9 mouse cellular contexts compared by ENCODE assay signal in genomic region chr11:4220443-4221400, GRCm38 (mm10). TPM values are rescaled to one million over a fixed set of nuclear protein-coding genes. Genes with fewer than 3 reads are reported as not detected.
A peak's percentile ranks its signal among the peaks of the same experiment; 100 is the strongest.
DNase-seq lines count a peak whose midpoint lies in the region; ATAC-seq and TF ChIP-seq lines count a peak whose summit lies in the region.
"Had no signal": no experiment of that assay in that cellular context is flagged by ENCODE, and none has a peak within 500 bp of the region (broad histone marks: within the 10 kb centered on the region; RNA-seq: fewer than 3 reads in every experiment).

No protein-coding gene starts in this region.

- H3K4me3 ChIP-seq in kidney, postnatal 0 days (replicated peaks; ENCODE audit: low read depth, low read length), result no peak overlapping the region
- H3K4me3 ChIP-seq in liver, postnatal 0 days (ENCODE audit: low read depth, low read length), result no peak overlapping the region
- H3K4me3 ChIP-seq: heart, embryonic 15.5 days had no signal

- H3K4me2 ChIP-seq in kidney, postnatal 0 days (ENCODE audit: low read length), result no peak overlapping the region
- no peak overlapping the region for H3K4me2 ChIP-seq in liver, postnatal 0 days (ENCODE audit: low read depth, low read length)
- H3K4me2 ChIP-seq: heart, embryonic 15.5 days had no signal

- H3K27ac ChIP-seq in kidney, postnatal 0 days, result no peak overlapping the region
- no peak overlapping the region for H3K27ac ChIP-seq in liver, postnatal 0 days (ENCODE audit: low read depth)
- H3K27ac ChIP-seq: heart, embryonic 15.5 days had no signal

- no peak for ATAC-seq in kidney, postnatal 0 days (replicated peaks; ENCODE audit: low FRiP score, low read depth)
- ATAC-seq in liver, postnatal 0 days, result peak; percentile 53

- 54% methylated on average over 28 of the region's 28 CpGs for WGBS in kidney, postnatal 0 days
- 50% methylated on average over 28 of the region's 28 CpGs for WGBS in liver, postnatal 0 days (ENCODE audit: insufficient replicate concordance)

- no peak for TF ChIP-seq EP300 in liver, postnatal 0 days (IDR thresholded peaks at IDR 0.05; ENCODE audit: low read depth)

- DNase-seq in B cell, adult 2 months, result peak; percentile 94
- DNase-seq in ES-CJ7 (ENCODE audit: low read depth, low spot score), result peak; percentile 77
- peak; percentile 84 for DNase-seq in c-Kit-positive CD71-positive TER-119-positive erythroid progenitor cells, embryonic 14.5 days (ENCODE audit: low spot score)
- peak; percentile 69 to 73 for DNase-seq in frontal cortex, postnatal 36 days (ENCODE audit: low spot score in 2 of 2)
- DNase-seq in kidney, postnatal 0 days (ENCODE audit: low spot score), result peak; percentile 66
- peak; percentile 92 for DNase-seq in liver, postnatal 0 days
- DNase-seq in right cerebral cortex, adult 2 months (ENCODE audit: low spot score in 2 of 2), result peak; percentile 61 to 64
- DNase-seq in urinary bladder, postnatal 14 days (ENCODE audit: low spot score), result peak; percentile 77

- H3K27me3 ChIP-seq in kidney, postnatal 0 days (ENCODE audit: insufficient read depth, low read length), result no peaks in the 10 kb centered on the region
- H3K27me3 ChIP-seq in liver, postnatal 0 days (ENCODE audit: insufficient read depth, low read length), result 0 out of 2 replicates have a peak, but pooled peaks cover 7% of the 10 kb centered on the region

- no peak overlapping the region for H3K9ac ChIP-seq in kidney, postnatal 0 days (ENCODE audit: low read depth, low read length)
- no peak overlapping the region for H3K9ac ChIP-seq in liver, postnatal 0 days (replicated peaks)
- H3K9ac ChIP-seq: heart, embryonic 15.5 days had no signal

- H3K9me3 ChIP-seq in kidney, postnatal 0 days (replicated peaks; ENCODE audit: low read length), result no peaks in the 10 kb centered on the region
- no peaks in the 10 kb centered on the region for H3K9me3 ChIP-seq in liver, postnatal 0 days (ENCODE audit: low read length)
- H3K9me3 ChIP-seq: heart, embryonic 15.5 days had no signal

- H3K36me3 ChIP-seq in kidney, postnatal 0 days (ENCODE audit: insufficient read depth, low read length), result no peaks in the 10 kb centered on the region
- H3K36me3 ChIP-seq in liver, postnatal 0 days (replicated peaks; ENCODE audit: insufficient read depth, low read length), result no peaks in the 10 kb centered on the region
- H3K36me3 ChIP-seq: heart, embryonic 15.5 days had no signal

- TF ChIP-seq CTCF in kidney, postnatal 0 days (IDR thresholded peaks at IDR 0.05; ENCODE audit: low read depth), result peak; percentile 89
- peak; percentile 97 for TF ChIP-seq CTCF in liver, postnatal 0 days (IDR thresholded peaks at IDR 0.05; ENCODE audit: low read depth)

- no peaks in the 10 kb centered on the region; the same call in 1 of the 2 replicates for H3K4me1 ChIP-seq in kidney, postnatal 0 days (replicated peaks; ENCODE audit: insufficient read depth, low read length)
- H3K4me1 ChIP-seq in liver, postnatal 0 days (ENCODE audit: insufficient read depth), result peaks cover 34% of the 10 kb centered on the region

RNA-seq across cellular contexts. Expression of gene Castor1, which starts 2.7 kb away (rescaled TPM):
- polyA plus RNA-seq in kidney, postnatal 0 days (2015; fragmentation: Nextera tagmentation; extraction: Ambion mirVana), result 6.5 and 6.7 TPM in 2 replicates
- polyA plus RNA-seq in liver, postnatal 0 days (2015; fragmentation: Nextera tagmentation; extraction: Ambion mirVana), result 1.8 and 2.0 TPM in 2 replicates

RNA-seq across cellular contexts. Expression of gene Osm, which starts 15.5 kb away (rescaled TPM):
- polyA plus RNA-seq in kidney, postnatal 0 days (2015; fragmentation: Nextera tagmentation; extraction: Ambion mirVana), result 0.09 and 0.11 TPM in 2 replicates
- polyA plus RNA-seq in liver, postnatal 0 days (2015; fragmentation: Nextera tagmentation; extraction: Ambion mirVana), result 0.58 and 1.3 TPM in 2 replicates

RNA-seq across cellular contexts. Expression of gene Tbc1d10a, which starts 34.1 kb away (rescaled TPM):
- 40.6 and 41.1 TPM in 2 replicates for polyA plus RNA-seq in kidney, postnatal 0 days (2015; fragmentation: Nextera tagmentation; extraction: Ambion mirVana)
- 5.6 and 7.0 TPM in 2 replicates for polyA plus RNA-seq in liver, postnatal 0 days (2015; fragmentation: Nextera tagmentation; extraction: Ambion mirVana)

RNA-seq across cellular contexts. Expression of gene Lif, which starts 36.6 kb away (rescaled TPM):
- 0.11 and 0.24 TPM in 2 replicates for polyA plus RNA-seq in kidney, postnatal 0 days (2015; fragmentation: Nextera tagmentation; extraction: Ambion mirVana)
- not detected in 2 replicates for polyA plus RNA-seq in liver, postnatal 0 days (2015; fragmentation: Nextera tagmentation; extraction: Ambion mirVana)
